Comparison of ENCODE assay signal across 8 mouse cellular contexts in the genomic region with DNA sequence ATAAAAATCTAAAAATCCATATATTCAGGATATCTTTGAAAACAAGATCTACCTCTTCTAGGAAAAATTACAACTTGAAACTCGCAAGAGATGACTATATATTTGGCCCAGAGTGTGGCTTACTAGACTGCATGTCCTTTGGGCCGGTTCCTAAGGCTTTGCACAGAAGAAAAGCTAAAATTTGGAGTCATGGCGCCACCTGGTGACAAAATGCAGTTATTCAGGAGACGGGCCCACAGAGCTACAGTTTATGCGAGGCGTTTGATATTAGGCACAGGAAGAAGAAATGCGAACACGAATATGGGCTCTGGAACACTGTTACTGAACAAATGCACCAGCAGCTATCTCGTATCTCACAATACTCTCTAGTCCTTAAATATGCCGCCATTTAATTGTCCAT. TPM values are rescaled to one million over a fixed set of nuclear protein-coding genes. Genes with fewer than 3 reads are reported as not detected.
DNase-seq lines count a peak whose midpoint lies in the region; ATAC-seq and TF ChIP-seq lines count a peak whose summit lies in the region.
"Had no signal": no experiment of that assay in that cellular context is flagged by ENCODE, and none has a peak within 500 bp of the region (broad histone marks: within the 10 kb centered on the region; RNA-seq: fewer than 3 reads in every experiment).

No protein-coding gene starts in this region.

- TF ChIP-seq EP300 in MEL (IDR thresholded peaks at IDR 0.05; ENCODE audit: low read depth in 1 of 2, low read length in 2 of 2), result no peak

- no peak for TF ChIP-seq POLR2A in MEL (IDR thresholded peaks at IDR 0.05; ENCODE audit: control insufficient read depth in 1 of 2, insufficient read depth in 1 of 2, low read depth in 1 of 2, low read length in 2 of 2, poor library complexity in 1 of 2)

- peak overlapping the region; percentile 8; the same call in 1 of the 2 replicates for H3K9ac ChIP-seq in MEL (ENCODE audit: control insufficient read depth, low read depth, low read length, poor library complexity, severe bottlenecking)
- no peak overlapping the region for H3K9ac ChIP-seq in embryonic facial prominence, embryonic 11.5 days (replicated peaks; ENCODE audit: low read length)
- no peak overlapping the region for H3K9ac ChIP-seq in midbrain, postnatal 0 days (replicated peaks; ENCODE audit: low read length, poor library complexity, severe bottlenecking)
- H3K9ac ChIP-seq: neural tube, embryonic 12.5 days had no signal

- H3K27me3 ChIP-seq in MEL (ENCODE audit: control insufficient read depth in 1 of 2, insufficient read depth in 2 of 2, low read length in 2 of 2), result no peaks in the 10 kb centered on the region
- no peaks in the 10 kb centered on the region for H3K27me3 ChIP-seq in embryonic facial prominence, embryonic 11.5 days (ENCODE audit: control insufficient read depth, insufficient read depth, low read length)
- H3K27me3 ChIP-seq in midbrain, postnatal 0 days (ENCODE audit: insufficient read depth, low read length), result no peaks in the 10 kb centered on the region

- DNase-seq in MEL (ENCODE audit: low read depth, low spot score), result peak; percentile 89
- DNase-seq in adrenal gland, postnatal 36 days, result peak; percentile 78 to 81
- DNase-seq in embryonic facial prominence, embryonic 11.5 days (ENCODE audit: low spot score), result peak; percentile 89
- peak; percentile 85 to 87 for DNase-seq in left cerebral cortex, adult 18-20 months (ENCODE audit: low spot score in 2 of 2)
- DNase-seq in midbrain, postnatal 0 days (ENCODE audit: low spot score), result peak; percentile 92
- DNase-seq in spleen, postnatal 14 days (ENCODE audit: low spot score in 2 of 2), result peak; percentile 46 to 64

- H3K36me3 ChIP-seq in MEL (ENCODE audit: control insufficient read depth in 1 of 2, insufficient read depth in 2 of 2, low read length in 2 of 2), result peaks cover 0 to 11% of the 10 kb centered on the region in 2 experiments; a peak in 2 of 4 replicates
- H3K36me3 ChIP-seq in embryonic facial prominence, embryonic 11.5 days (replicated peaks; ENCODE audit: control insufficient read depth, insufficient read depth, low read depth, low read length), result no peaks in the 10 kb centered on the region
- H3K36me3 ChIP-seq in midbrain, postnatal 0 days (ENCODE audit: insufficient read depth, low read length), result no peaks in the 10 kb centered on the region
- H3K36me3 ChIP-seq: neural tube, embryonic 12.5 days had no signal

- 6% methylated on average over 10 of the region's 10 CpGs for WGBS in embryonic facial prominence, embryonic 11.5 days
- WGBS in midbrain, postnatal 0 days, result 5% methylated on average over 10 of the region's 10 CpGs

- no peak overlapping the region for H3K27ac ChIP-seq in MEL (ENCODE audit: control insufficient read depth, low read depth, low read length)
- H3K27ac ChIP-seq in embryonic facial prominence, embryonic 11.5 days (replicated peaks; ENCODE audit: low read depth, low read length), result no peak overlapping the region
- H3K27ac ChIP-seq in midbrain, postnatal 0 days (ENCODE audit: low read depth, low read length), result no peak overlapping the region
- H3K27ac ChIP-seq: neural tube, embryonic 12.5 days had no signal

- TF ChIP-seq CTCF in MEL (IDR thresholded peaks at IDR 0.05 in 2 of 3, conservative IDR thresholded peaks at IDR 0.05 in 1 of 3; ENCODE audit: control insufficient read depth in 1 of 3, insufficient read depth in 1 of 3, low read depth in 2 of 3, low read length in 3 of 3, poor library complexity in 1 of 3, severe bottlenecking in 1 of 3), result peak; percentile 70 to 95 (median 76)
- peak; percentile 92 for TF ChIP-seq CTCF in midbrain, postnatal 0 days (IDR thresholded peaks at IDR 0.05)

- TF ChIP-seq RAD21 in MEL (IDR thresholded peaks at IDR 0.05; ENCODE audit: low read depth, low read length), result peak; percentile 95

- no peak for ATAC-seq in embryonic facial prominence, embryonic 11.5 days (replicated peaks; ENCODE audit: insufficient number of reproducible peaks, low FRiP score, low TSS enrichment, low read depth)
- ATAC-seq in hematopoietic stem cell, adult 5-6 weeks (replicated peaks in 1 of 2; ENCODE audit: insufficient read depth in 1 of 2, low FRiP score in 2 of 2, low TSS enrichment in 1 of 2, low read depth in 1 of 2, poor library complexity in 2 of 2, severe bottlenecking in 2 of 2), result peak; percentile 25 to 38; a peak in 1 of 4 replicates
- peak; percentile 72; the same call in 1 of the 2 replicates for ATAC-seq in midbrain, postnatal 0 days (ENCODE audit: low FRiP score)

- H3K79me2 ChIP-seq in MEL (ENCODE audit: control insufficient read depth, insufficient read depth, low read length, poor library complexity), result peaks cover 16% of the 10 kb centered on the region

- no peak overlapping the region for H3K4me3 ChIP-seq in MEL (ENCODE audit: control insufficient read depth in 1 of 2, insufficient read depth in 1 of 2, low read depth in 2 of 2, low read length in 2 of 2)
- no peak overlapping the region for H3K4me3 ChIP-seq in embryonic facial prominence, embryonic 11.5 days (ENCODE audit: low read depth, low read length)
- H3K4me3 ChIP-seq in midbrain, postnatal 0 days (ENCODE audit: low read depth, low read length), result no peak overlapping the region
- H3K4me3 ChIP-seq: neural tube, embryonic 12.5 days had no signal

- H3K9me3 ChIP-seq in MEL (replicated peaks; ENCODE audit: insufficient read depth, low read length), result no peaks in the 10 kb centered on the region
- no peaks in the 10 kb centered on the region for H3K9me3 ChIP-seq in embryonic facial prominence, embryonic 11.5 days (replicated peaks; ENCODE audit: control insufficient read depth, low read length)
- H3K9me3 ChIP-seq in midbrain, postnatal 0 days (ENCODE audit: low read length), result no peaks in the 10 kb centered on the region
- H3K9me3 ChIP-seq: neural tube, embryonic 12.5 days had no signal

- H3K4me1 ChIP-seq in MEL (ENCODE audit: control insufficient read depth in 1 of 2, insufficient read depth in 2 of 2, low read length in 2 of 2), result peaks cover 6 to 15% of the 10 kb centered on the region in 2 experiments
- H3K4me1 ChIP-seq in embryonic facial prominence, embryonic 11.5 days (ENCODE audit: control insufficient read depth, insufficient read depth, low read length), result no peaks in the 10 kb centered on the region; the same call in 1 of the 2 replicates
- peaks cover 4% of the 10 kb centered on the region for H3K4me1 ChIP-seq in midbrain, postnatal 0 days (ENCODE audit: insufficient read depth, low read length)

- H3K4me2 ChIP-seq in embryonic facial prominence, embryonic 11.5 days (ENCODE audit: low read depth, low read length), result no peak overlapping the region
- H3K4me2 ChIP-seq in midbrain, postnatal 0 days (ENCODE audit: low read depth, low read length, poor library complexity, severe bottlenecking), result no peak overlapping the region

TF ChIP-seq in MEL, 35 proteins besides CTCF, POLR2A, EP300 and RAD21:
- TF ChIP-seq SIN3A (IDR thresholded peaks at IDR 0.05; ENCODE audit: low read length), result peak; percentile 29; the same call in 1 of the 2 replicates
- TF ChIP-seq ZC3H11A (IDR thresholded peaks at IDR 0.05; ENCODE audit: low read depth, low read length), result peak; percentile 86
- no peak for TF ChIP-seq USF1 (IDR thresholded peaks at IDR 0.05; ENCODE audit: low read depth, low read length)
- TF ChIP-seq SMC3 (IDR thresholded peaks at IDR 0.05; ENCODE audit: low read depth, low read length), result peak; percentile 93
- no peak for TF ChIP-seq ZNF384 (IDR thresholded peaks at IDR 0.05; ENCODE audit: low read depth, low read length)
- TF ChIP-seq ZKSCAN1 (IDR thresholded peaks at IDR 0.05; ENCODE audit: low read depth, low read length), result no peak
TF ChIP-seq in MEL: peak in this region for 3.

RNA-seq across cellular contexts. Expression of gene Cyp24a1, which starts 10.8 kb away (rescaled TPM):
- not detected in 2 replicates for total RNA-seq in MEL (2012; rRNA removed)
- polyA plus RNA-seq in MEL (2012; ENCODE audit: insufficient read depth in 1 of 2, insufficient read length in 2 of 2, low read depth in 1 of 2, low replicate concordance in 2 of 2, missing spikeins in 1 of 2), result under 1 TPM in 1 of 2 experiments, not detected in 1; 0.01 TPM
- total RNA-seq in adrenal gland, postnatal 36 days (2021), result not detected
- not detected in 2 replicates for polyA plus RNA-seq in embryonic facial prominence, embryonic 11.5 days (2014; fragmentation: Nextera tagmentation; extraction: Ambion mirVana)
- total RNA-seq in hematopoietic stem cell, adult 5-6 weeks (2017), result 0.44 TPM in 1 of 2 replicates, not detected in the other
- not detected for total RNA-seq in left cerebral cortex, adult 18-20 months (2021)
- 0.14 TPM in 1 of 2 replicates, not detected in the other for total RNA-seq in midbrain, postnatal 0 days (2014; rRNA removed)
- polyA plus RNA-seq in midbrain, postnatal 0 days (2015; fragmentation: Nextera tagmentation; extraction: Ambion mirVana), result 0.09 and 0.23 TPM in 2 replicates

RNA-seq across cellular contexts. Expression of gene Pfdn4, which starts 11.5 kb away (rescaled TPM):
- total RNA-seq in MEL (2012; rRNA removed), result 70.9 and 75.7 TPM in 2 replicates
- 10 to 100 TPM in 1 of 2 experiments, not detected in 1; 60.5 TPM for polyA plus RNA-seq in MEL (2012; ENCODE audit: insufficient read depth in 1 of 2, insufficient read length in 2 of 2, low read depth in 1 of 2, low replicate concordance in 2 of 2, missing spikeins in 1 of 2)
- total RNA-seq in adrenal gland, postnatal 36 days (2021), result 10 to 100 TPM; 19.6 to 23.9 TPM
- 115 and 134 TPM in 2 replicates for polyA plus RNA-seq in embryonic facial prominence, embryonic 11.5 days (2014; fragmentation: Nextera tagmentation; extraction: Ambion mirVana)
- total RNA-seq in hematopoietic stem cell, adult 5-6 weeks (2017), result 52.9 and 58.7 TPM in 2 replicates
- 10 to 100 TPM; 32.8 to 33.7 TPM for total RNA-seq in left cerebral cortex, adult 18-20 months (2021)
- total RNA-seq in midbrain, postnatal 0 days (2014; rRNA removed), result 94.1 and 161 TPM in 2 replicates
- polyA plus RNA-seq in midbrain, postnatal 0 days (2015; fragmentation: Nextera tagmentation; extraction: Ambion mirVana), result 147 and 157 TPM in 2 replicates
